Comparison of ENCODE assay signal across 15 mouse cellular contexts in the genomic region with DNA sequence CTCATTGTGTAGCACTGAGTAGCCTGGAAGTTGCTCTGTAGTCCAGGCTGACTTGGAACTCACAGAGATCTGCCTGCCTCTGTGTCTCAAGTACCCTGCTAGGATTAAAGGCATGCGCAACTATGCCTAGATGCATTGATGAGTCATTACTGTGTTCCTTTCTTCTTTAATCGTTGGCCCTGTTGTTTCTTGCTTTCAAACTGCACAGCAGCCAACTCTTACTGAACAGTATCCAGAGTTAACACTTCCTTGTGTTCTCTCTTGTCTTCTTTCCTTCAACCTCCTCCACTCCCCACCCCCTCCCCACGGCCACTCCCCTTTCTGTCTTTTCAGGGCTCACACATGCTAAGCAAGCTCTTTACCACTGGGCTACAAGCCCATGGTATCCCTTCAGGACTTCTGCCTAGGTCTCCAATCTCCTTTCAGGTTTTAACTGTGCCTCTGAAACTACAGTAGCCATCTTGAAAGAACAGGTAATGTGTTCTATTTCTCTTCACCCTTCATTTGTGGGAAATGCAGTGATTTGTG. TPM values are rescaled to one million over a fixed set of nuclear protein-coding genes. Genes with fewer than 3 reads are reported as not detected.
DNase-seq lines count a peak whose midpoint lies in the region; ATAC-seq and TF ChIP-seq lines count a peak whose summit lies in the region.
"Had no signal": no experiment of that assay in that cellular context is flagged by ENCODE, and none has a peak within 500 bp of the region (broad histone marks: within the 10 kb centered on the region; RNA-seq: fewer than 3 reads in every experiment).

No protein-coding gene starts in this region.

- no peaks in the 10 kb centered on the region for H3K27me3 ChIP-seq in kidney, embryonic 15.5 days
- H3K27me3 ChIP-seq in kidney, embryonic 16.5 days (ENCODE audit: insufficient read depth, low read length): no peaks in the 10 kb centered on the region
- H3K27me3 ChIP-seq in ES-Bruce4 (ENCODE audit: control insufficient read depth, insufficient read depth, low read length, poor library complexity, severe bottlenecking): no peaks in the 10 kb centered on the region
- no peaks in the 10 kb centered on the region for H3K27me3 ChIP-seq in embryonic facial prominence, embryonic 10.5 days (replicated peaks; ENCODE audit: low read depth, poor library complexity, severe bottlenecking)
- no peaks in the 10 kb centered on the region for H3K27me3 ChIP-seq in limb, embryonic 13.5 days
- no peaks in the 10 kb centered on the region for H3K27me3 ChIP-seq in cerebellum, adult 2 months (ENCODE audit: control insufficient read depth, insufficient read depth, low read length)

- WGBS in kidney, embryonic 15.5 days: 75% methylated on average over 3 of the region's 3 CpGs
- WGBS in kidney, embryonic 16.5 days: 85% methylated on average over 3 of the region's 3 CpGs
- WGBS in embryonic facial prominence, embryonic 10.5 days: 77% methylated on average over 3 of the region's 3 CpGs
- WGBS in limb, embryonic 13.5 days: 77% methylated on average over 3 of the region's 3 CpGs
- WGBS in cerebellum, adult 2 months: 73% methylated on average over 3 of the region's 3 CpGs

- ATAC-seq in kidney, embryonic 15.5 days (replicated peaks; ENCODE audit: low FRiP score): 0 out of 2 replicates have a peak, but pooled peaks have one; percentile 33
- no peak for ATAC-seq in kidney, embryonic 16.5 days (ENCODE audit: low FRiP score, low TSS enrichment)
- ATAC-seq in limb, embryonic 13.5 days (ENCODE audit: low FRiP score, low read depth): peak; percentile 49
- ATAC-seq: liver, postnatal 0 days had no signal

- no peak overlapping the region for H3K4me3 ChIP-seq in kidney, embryonic 15.5 days (replicated peaks)
- H3K4me3 ChIP-seq in kidney, embryonic 16.5 days (ENCODE audit: low read length): no peak overlapping the region
- no peak overlapping the region for H3K4me3 ChIP-seq in ES-Bruce4 (ENCODE audit: low read depth, low read length)
- no peak overlapping the region for H3K4me3 ChIP-seq in embryonic facial prominence, embryonic 10.5 days
- no peak overlapping the region for H3K4me3 ChIP-seq in limb, embryonic 13.5 days
- H3K4me3 ChIP-seq in cerebellum, adult 2 months (replicated peaks; ENCODE audit: insufficient read depth, low read depth, low read length): no peak overlapping the region
- H3K4me3 ChIP-seq: heart, adult 2 months had no signal

- no peaks in the 10 kb centered on the region for H3K36me3 ChIP-seq in kidney, embryonic 15.5 days
- H3K36me3 ChIP-seq in kidney, embryonic 16.5 days (ENCODE audit: insufficient read depth, low read length): no peaks in the 10 kb centered on the region
- no peaks in the 10 kb centered on the region for H3K36me3 ChIP-seq in ES-Bruce4 (ENCODE audit: control insufficient read depth, insufficient read depth, low read length, poor library complexity, severe bottlenecking)
- H3K36me3 ChIP-seq in embryonic facial prominence, embryonic 10.5 days (replicated peaks): no peaks in the 10 kb centered on the region
- no peaks in the 10 kb centered on the region for H3K36me3 ChIP-seq in limb, embryonic 13.5 days

- no peak for DNase-seq in embryonic facial prominence, embryonic 10.5 days (ENCODE audit: low spot score)
- DNase-seq in adrenal gland, postnatal 4 days (ENCODE audit: low spot score in 2 of 2): no peak
- no peak for DNase-seq in cerebellum, adult 2 months
- DNase-seq in testis, postnatal 10 days (ENCODE audit: low spot score): no peak
- DNase-seq: adrenal gland, postnatal 25 days; cerebellum, postnatal 10 days; heart, adult 2 months; kidney, adult 8-10 months; liver, postnatal 0 days; thymus, adult 2 months had no signal

- peaks cover 17% of the 10 kb centered on the region; the same call in 1 of the 2 replicates for H3K4me1 ChIP-seq in kidney, embryonic 15.5 days
- H3K4me1 ChIP-seq in kidney, embryonic 16.5 days (ENCODE audit: insufficient read depth, low read length): no peaks in the 10 kb centered on the region
- H3K4me1 ChIP-seq in ES-Bruce4 (ENCODE audit: control insufficient read depth, insufficient read depth, low read length): no peaks in the 10 kb centered on the region
- peaks cover 29% of the 10 kb centered on the region for H3K4me1 ChIP-seq in embryonic facial prominence, embryonic 10.5 days
- H3K4me1 ChIP-seq in limb, embryonic 13.5 days: peaks cover 36% of the 10 kb centered on the region
- H3K4me1 ChIP-seq in cerebellum, adult 2 months (ENCODE audit: control insufficient read depth, insufficient read depth, low read length): no peaks in the 10 kb centered on the region

- H3K27ac ChIP-seq in kidney, embryonic 15.5 days: no peak overlapping the region; the same call in 1 of the 2 replicates
- no peak overlapping the region for H3K27ac ChIP-seq in kidney, embryonic 16.5 days (ENCODE audit: low read length)
- H3K27ac ChIP-seq in ES-Bruce4 (ENCODE audit: insufficient read depth, low read length): peak overlapping the region; percentile 65; the same call in 1 of the 2 replicates
- H3K27ac ChIP-seq in embryonic facial prominence, embryonic 10.5 days (replicated peaks): peak overlapping the region; percentile 71
- peak overlapping the region; percentile 79 for H3K27ac ChIP-seq in limb, embryonic 13.5 days
- no peak overlapping the region for H3K27ac ChIP-seq in cerebellum, adult 2 months (ENCODE audit: insufficient read depth, low read length)
- H3K27ac ChIP-seq: heart, adult 2 months had no signal

- TF ChIP-seq POLR2A in ES-Bruce4 (IDR thresholded peaks at IDR 0.05; ENCODE audit: insufficient read depth, low read length): no peak
- TF ChIP-seq POLR2A in cerebellum, adult 2 months (IDR thresholded peaks at IDR 0.05; ENCODE audit: borderline replicate concordance, insufficient read depth, low read length): no peak

- no peak overlapping the region for H3K9ac ChIP-seq in kidney, embryonic 15.5 days
- no peak overlapping the region for H3K9ac ChIP-seq in kidney, embryonic 16.5 days (replicated peaks; ENCODE audit: low read length)
- no peak overlapping the region for H3K9ac ChIP-seq in ES-Bruce4 (ENCODE audit: low read depth, poor library complexity, severe bottlenecking)
- no peak overlapping the region for H3K9ac ChIP-seq in limb, embryonic 13.5 days
- H3K9ac ChIP-seq: liver, postnatal 0 days had no signal

- no peak overlapping the region for H3K4me2 ChIP-seq in kidney, embryonic 15.5 days
- no peak overlapping the region for H3K4me2 ChIP-seq in kidney, embryonic 16.5 days (replicated peaks; ENCODE audit: low read depth, low read length)
- H3K4me2 ChIP-seq in limb, embryonic 13.5 days (replicated peaks): no peak overlapping the region

- no peak for TF ChIP-seq EP300 in ES-Bruce4 (IDR thresholded peaks at IDR 0.05; ENCODE audit: insufficient read depth, low read depth, low read length)

- no peaks in the 10 kb centered on the region for H3K9me3 ChIP-seq in kidney, embryonic 15.5 days (replicated peaks)
- 0 out of 2 replicates have a peak, but pooled peaks cover 2% of the 10 kb centered on the region for H3K9me3 ChIP-seq in kidney, embryonic 16.5 days (ENCODE audit: low read length)
- H3K9me3 ChIP-seq in ES-Bruce4 (replicated peaks; ENCODE audit: control insufficient read depth, insufficient read depth, low read length, poor library complexity, severe bottlenecking): no peaks in the 10 kb centered on the region; the same call in 1 of the 2 replicates
- 0 out of 2 replicates have a peak, but pooled peaks cover 4% of the 10 kb centered on the region for H3K9me3 ChIP-seq in embryonic facial prominence, embryonic 10.5 days
- 0 out of 2 replicates have a peak, but pooled peaks cover 2% of the 10 kb centered on the region for H3K9me3 ChIP-seq in limb, embryonic 13.5 days

- no peak for TF ChIP-seq CTCF in ES-Bruce4 (IDR thresholded peaks at IDR 0.05; ENCODE audit: low read depth, low read length)
- TF ChIP-seq CTCF in cerebellum, adult 2 months (IDR thresholded peaks at IDR 0.05; ENCODE audit: borderline replicate concordance, insufficient read depth, low read depth, low read length): no peak

RNA-seq across cellular contexts. Expression of a gene that starts 17.4 kb away (rescaled TPM):
- 81.2 and 84.2 TPM in 2 replicates for polyA plus RNA-seq in kidney, embryonic 15.5 days (2015; fragmentation: Nextera tagmentation; extraction: Ambion mirVana)
- 89.6 and 90.1 TPM in 2 replicates for polyA plus RNA-seq in kidney, embryonic 16.5 days (2015; fragmentation: Nextera tagmentation; extraction: Ambion mirVana)
- 60.9 and 61.4 TPM in 2 replicates for polyA plus RNA-seq in ES-Bruce4 (2011; ENCODE audit: insufficient read depth, insufficient read length, low read depth, missing spikeins)
- polyA plus RNA-seq in embryonic facial prominence, embryonic 10.5 days (2016; fragmentation: Nextera tagmentation; extraction: Ambion mirVana): 44.9 and 46.2 TPM in 2 replicates
- 76.8 and 77.8 TPM in 2 replicates for polyA plus RNA-seq in limb, embryonic 13.5 days (2015; fragmentation: Nextera tagmentation; extraction: Ambion mirVana)
- total RNA-seq in adrenal gland, postnatal 4 days (2021): 10 to 100 TPM; 77.3 to 90.7 TPM
- polyA plus RNA-seq in cerebellum, adult 2 months (2012; rRNA removed): 4.7 and 5.9 TPM in 2 replicates
- total RNA-seq: MEL had no signal

Comparison
In these comparisons a context has a peak if more than half of its experiments do, and no peak if none do; other contexts are left out.
1. H3K27ac ChIP-seq: peak in ES-Bruce4 (single experiment), embryonic facial prominence, embryonic 10.5 days (single experiment) and limb, embryonic 13.5 days (single experiment); none in kidney, embryonic 15.5 days (single experiment), kidney, embryonic 16.5 days (single experiment) and cerebellum, adult 2 months (single experiment).